Mouse (Mus musculus) gastrocnemius, adult 18-20 months (tissue): Measurements from ENCODE around the gene Smg8. TPM values are rescaled to one million over a fixed set of nuclear protein-coding genes. Genes with fewer than 3 reads are reported as not detected.

Experiments
- DNase-seq: peaks from one replicate; pipeline ENCODE4 v3.0.0; 2021; ENCODE audit warnings: low spot score
- microRNA-seq: library from miRNA; unstranded; fragments of <30 nt; microRNA quantifications from one replicate; pipeline ENCODE4 v1.2.0, GENCODE M21; 2021
- total RNA-seq, 2 experiments: library from RNA; stranded (reverse); gene quantifications; 2 replicates each; pipeline ENCODE4 v1.2.3; 2021

The Smg8 gene
- total RNA-seq, 2 experiments from 2014 or later: 8.0 to 8.6 TPM

DNA sequence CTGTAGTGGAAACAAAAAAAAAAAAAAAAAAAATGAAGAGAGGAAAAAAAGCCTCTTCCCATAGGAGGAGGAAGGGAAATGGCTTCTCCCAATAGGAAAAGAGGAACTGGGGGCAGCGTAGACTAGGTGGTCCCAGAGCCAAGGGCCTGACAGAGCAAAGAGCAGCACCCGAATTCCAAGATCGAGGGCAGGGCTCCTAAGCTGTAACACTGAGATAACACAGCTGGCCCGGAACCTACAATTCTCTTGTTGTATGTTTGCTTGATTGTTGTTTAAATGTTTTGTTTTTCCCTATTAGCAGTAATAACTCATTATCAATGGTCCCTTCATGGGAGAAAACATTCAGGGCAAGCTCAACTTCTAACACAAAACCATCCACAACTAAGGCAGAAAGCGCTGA is 39.6 kb downstream of the Smg8 start:
- DNase-seq: no peak

DNA sequence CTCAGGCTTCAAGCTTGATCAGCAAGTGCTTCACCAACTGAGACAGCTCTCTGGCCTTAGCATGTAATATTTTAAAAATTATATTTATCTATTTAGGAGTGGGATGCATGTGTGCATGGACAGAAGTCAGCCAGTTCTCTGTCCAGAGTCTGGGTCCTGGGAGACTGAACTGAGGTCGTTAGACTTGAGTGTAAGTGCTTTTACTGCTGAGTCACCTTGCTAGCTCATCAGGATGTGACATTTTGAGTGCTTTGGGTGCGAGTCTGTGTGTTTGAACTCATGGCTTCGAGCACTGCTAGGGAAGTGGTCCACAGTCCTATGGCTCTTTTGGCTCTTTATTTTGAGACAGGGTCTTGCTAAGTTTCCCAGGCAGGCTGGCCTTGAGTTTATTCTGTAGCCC is 43.5 kb downstream of the Smg8 start:
- DNase-seq: no peak

DNA sequence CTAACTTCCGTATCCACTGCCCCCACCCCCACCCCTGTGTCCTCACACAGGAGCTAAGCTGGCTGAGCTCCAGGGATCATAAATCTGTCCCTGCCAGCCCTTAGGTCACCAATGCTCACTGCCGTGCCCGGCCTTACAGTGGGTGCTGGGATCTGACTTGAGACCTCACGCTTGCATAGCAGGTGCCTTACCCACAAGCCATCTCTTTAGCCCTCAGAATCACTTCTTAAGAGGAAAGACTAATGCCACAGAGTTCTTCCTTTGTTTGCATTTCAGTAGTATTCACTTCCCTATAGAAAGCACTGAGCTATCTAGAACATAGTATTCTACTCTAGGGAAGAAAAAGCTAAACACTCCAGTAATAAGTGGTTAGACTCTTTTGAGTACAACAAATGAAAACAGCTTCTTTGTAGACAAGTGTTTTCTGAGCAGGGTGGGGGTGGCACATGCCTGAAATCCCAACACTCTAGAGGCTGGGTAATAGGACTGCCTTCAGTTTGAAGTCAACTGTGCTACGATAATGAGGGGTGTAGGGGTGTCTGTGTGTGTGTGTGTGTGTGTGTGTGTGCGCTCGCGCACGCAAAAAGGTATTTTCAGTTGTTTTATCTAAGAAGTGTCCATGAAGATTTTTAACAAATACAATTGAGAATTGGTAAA is 47.1 kb downstream of the Smg8 start:
- no peak for DNase-seq

DNA sequence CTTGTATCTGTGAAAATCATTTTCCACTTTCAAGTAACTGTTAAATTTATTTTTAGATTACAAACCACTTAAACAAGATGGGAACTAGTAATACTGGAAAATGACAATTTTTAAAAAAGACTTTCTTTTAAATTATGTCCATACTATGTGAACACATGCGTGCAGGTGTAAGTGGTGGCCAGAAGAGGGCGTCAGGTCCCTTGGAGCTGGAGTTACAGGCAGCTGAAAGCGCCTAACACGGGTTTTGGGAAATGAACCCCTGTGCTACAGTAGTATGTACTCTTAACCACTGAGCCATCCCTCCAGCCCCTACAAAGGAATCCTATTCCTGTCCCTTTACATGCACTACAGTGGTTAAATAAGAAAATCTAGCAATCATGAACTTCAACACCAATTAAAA is 50.4 kb downstream of the Smg8 start:
- DNase-seq: no peak

DNA sequence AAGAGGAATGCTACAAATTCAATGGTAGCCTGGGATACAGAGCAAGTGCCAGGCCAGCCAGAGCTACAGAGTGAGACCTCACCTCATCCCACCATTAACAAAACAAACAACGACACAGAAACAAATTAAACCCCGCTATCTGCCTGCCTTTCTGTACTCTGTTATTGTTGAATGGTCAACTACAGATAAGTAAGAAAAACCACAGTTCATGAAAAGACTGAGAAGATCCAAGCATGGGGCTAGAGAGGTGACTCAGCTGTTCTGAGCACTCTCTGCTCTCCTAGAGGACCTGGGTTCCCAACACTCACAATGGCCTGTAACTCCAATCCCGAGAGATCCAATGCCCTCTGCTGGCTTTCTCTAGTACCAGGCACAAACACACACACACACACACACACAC is 58.4 kb downstream of the Smg8 start:
- no peak for DNase-seq

Small RNA genes lying within 50 kb of the gene (microRNA-seq; reads per million reads assigned to microRNA genes)
- gene Mir301: 331 reads per million, percentile 71 among the genes with 10 or more reads in this experiment

Other genes starting within 250 kb of the Smg8 start
- 1 to 10 TPM; 6.4 to 9.4 TPM for gene Ypel2, start 93.1 kb downstream of the Smg8 start, total RNA-seq
- 1 to 10 TPM; 4.2 to 4.6 TPM for gene Gdpd1, start 12.7 kb downstream of the Smg8 start, total RNA-seq
- gene Prr11, start 21.9 kb upstream of the Smg8 start, total RNA-seq: under 1 TPM; 0.16 to 0.17 TPM
- 1 to 10 TPM; 4.6 to 5.3 TPM for gene Ska2, start 22.5 kb upstream of the Smg8 start, total RNA-seq
- gene Trim37, start 40.3 kb upstream of the Smg8 start, total RNA-seq: 1 to 10 TPM; 3.4 to 3.9 TPM